Mouse (Mus musculus) liver, embryonic 16.5 days (tissue): Measurements from ENCODE around the gene Ilk. TPM values are rescaled to one million over a fixed set of nuclear protein-coding genes. Genes with fewer than 3 reads are reported as not detected.

Experiments
- ATAC-seq: fragments of 200-750 bp; cut with Nextera tagmentation; 2 replicates; pipeline ENCODE4 v1.8.0; 2017; ENCODE audit warnings: low read depth, mild to moderate bottlenecking, moderate number of reproducible peaks, moderate library complexity
- H3K27ac ChIP-seq: fragments of 300-500 bp; sonication (generic); 2 replicates; pipeline ENCODE4 v1.5.1; 2014; ENCODE audit warnings: mild to moderate bottlenecking, low read length
- H3K27me3 ChIP-seq: fragments of 300-500 bp; sonication (generic); 2 replicates; pipeline ENCODE4 v1.6.1; 2014; ENCODE audit warnings: low read depth, low read length, mixed read lengths; ENCODE audit not compliant: control insufficient read depth, insufficient read depth
- H3K36me3 ChIP-seq: fragments of 300-500 bp; sonication (generic); 2 replicates; pipeline ENCODE4 v1.6.1; 2014; ENCODE audit warnings: mild to moderate bottlenecking; ENCODE audit not compliant: control insufficient read depth, insufficient read depth
- H3K4me1 ChIP-seq: fragments of 300-500 bp; sonication (generic); 2 replicates; pipeline ENCODE4 v1.6.1; 2014; ENCODE audit warnings: low read depth, low read length, mixed read lengths; ENCODE audit not compliant: control insufficient read depth
- H3K4me2 ChIP-seq: fragments of 300-500 bp; sonication (generic); 2 replicates; pipeline ENCODE4 v1.6.1; 2014; ENCODE audit warnings: low read depth, low read length, mixed read lengths
- H3K4me3 ChIP-seq: fragments of 300-500 bp; sonication (generic); 2 replicates; pipeline ENCODE4 v1.5.1; 2014; ENCODE audit warnings: low read depth, mild to moderate bottlenecking, low read length
- H3K9ac ChIP-seq: fragments of 300-500 bp; sonication (generic); 2 replicates; pipeline ENCODE4 v1.6.1; 2014; ENCODE audit warnings: low read depth, low read length
- H3K9me3 ChIP-seq: fragments of 300-500 bp; sonication (generic); replicated peaks from 2 replicates; pipeline ENCODE4 v1.6.1; 2016; ENCODE audit warnings: low read length; ENCODE audit not compliant: control insufficient read depth
- WGBS: fragments of 180-500 bp; shearing (Covaris S2); extraction: QIAGEN DNeasy Blood & Tissue Kit; methylation state at CpG from one replicate; pipeline ENCODE4 v1.1.7; 2014; ENCODE audit not compliant: insufficient replicate concordance; 5-methylcytosine and 5-hydroxymethylcytosine counted together
- polyA plus RNA-seq: library from polyadenylated mRNA; unstranded; fragments of >200 nt; fragmentation: Nextera tagmentation; extraction: Ambion mirVana; gene quantifications from 2 replicates; pipeline ENCODE4 v1.2.1, GENCODE M21; 2015

The Ilk gene
- polyA plus RNA-seq, 1 experiment from 2014 or later: 114 TPM

DNA sequence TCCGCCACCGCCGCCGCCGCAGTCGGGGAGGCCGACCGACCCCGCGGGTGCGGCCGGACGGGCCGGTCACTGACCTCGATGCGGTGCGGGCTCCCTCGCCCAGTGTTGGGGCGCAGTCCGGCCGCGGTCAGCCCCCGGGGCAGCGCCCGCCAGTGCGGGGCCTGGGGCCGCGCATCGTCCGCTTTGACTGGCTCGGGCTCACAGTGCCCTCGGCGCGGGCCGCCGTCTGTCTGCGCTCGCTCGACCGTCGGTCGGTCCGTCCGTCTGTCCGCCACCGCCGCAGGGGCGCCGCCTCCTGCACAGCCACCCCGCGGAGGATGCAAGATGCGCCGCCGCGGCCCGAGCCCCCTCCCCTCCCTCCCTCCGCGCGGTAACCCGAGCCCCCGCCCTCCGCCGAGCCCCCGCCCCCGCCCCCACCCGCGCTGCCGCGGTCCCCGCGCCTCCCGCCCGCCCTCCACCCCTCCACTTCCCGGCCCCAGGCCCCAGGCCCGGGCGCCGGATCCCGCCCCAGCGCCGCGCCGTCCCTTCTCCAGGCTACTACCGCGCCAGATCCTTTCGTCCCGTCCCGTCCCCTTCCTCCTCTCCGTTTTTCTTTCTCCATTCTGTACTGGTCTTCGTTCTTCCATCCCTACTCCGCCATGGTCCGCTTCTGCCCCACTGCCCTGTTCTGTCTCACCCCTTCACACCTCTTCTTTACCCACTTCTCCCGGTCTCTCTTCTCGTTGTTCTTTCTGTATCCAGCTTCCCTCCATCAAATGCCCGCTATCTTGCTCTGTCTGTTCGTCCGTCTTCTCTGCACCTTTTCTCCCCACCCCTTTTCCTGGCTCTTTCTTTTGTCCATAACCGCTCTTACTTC is 51.1 kb downstream of the Ilk start, which contains the start of gene Dchs1:
Gene Dchs1 (minus strand): TSS at position 370 of the 856 bp plus-strand sequence.
- Histone ChIP-seq H3K36me3 (no peaks in the 10 kb centered on the region), H3K27me3 (peaks cover 50% of the 10 kb centered on the region), H3K4me2 (peak within 1 kb of the TSS; percentile 52), H3K4me1 (no peaks in the 10 kb centered on the region), H3K27ac (no peak within 1 kb of the TSS), H3K4me3 (peak within 1 kb of the TSS; percentile 55), H3K9me3 (no peaks in the 10 kb centered on the region), H3K9ac (0 out of 2 replicates have a peak within 1 kb of the TSS, but pooled peaks have one; percentile 19)
- ATAC-seq: peak; percentile 41
- WGBS: 2% methylated on average over 70 of the region's 97 CpGs

- 59% methylated on average over 1 of the region's 1 CpGs for WGBS
- Histone ChIP-seq H3K27ac (no peak overlapping the region), H3K4me3 (no peak overlapping the region), H3K27me3 (peaks cover 35% of the 10 kb centered on the region), H3K36me3 (no peaks in the 10 kb centered on the region), H3K4me2 (no peak overlapping the region), H3K9me3 (no peaks in the 10 kb centered on the region), H3K4me1 (no peaks in the 10 kb centered on the region), H3K9ac (no peak overlapping the region)
- ATAC-seq: no peak
Measured at GRCm38 (mm10) chr7:105791147-105791546, 54.8 kb downstream of the Ilk start.

Other genes with a start within 250 kb of the Ilk start
- 21.3 and 21.9 TPM in 2 replicates for gene Smpd1, start 182.2 kb upstream of the Ilk start, polyA plus RNA-seq
- gene Apbb1, start 154.9 kb upstream of the Ilk start, polyA plus RNA-seq: 1.9 and 3.3 TPM in 2 replicates
- 451 and 504 TPM in 2 replicates for gene Hpx, start 136.5 kb upstream of the Ilk start, polyA plus RNA-seq
- gene Trim3, start 103.0 kb upstream of the Ilk start, polyA plus RNA-seq: 3.1 and 4.6 TPM in 2 replicates
- gene Timm10b, start 96.5 kb upstream of the Ilk start, polyA plus RNA-seq: 91.7 and 106 TPM in 2 replicates
- gene Arfip2, start 96.2 kb upstream of the Ilk start, polyA plus RNA-seq: 11.0 and 11.2 TPM in 2 replicates
- 4.1 and 17.0 TPM in 2 replicates for gene Gm45799, start 96.0 kb upstream of the Ilk start, polyA plus RNA-seq
- gene Dnhd1, start 85.8 kb upstream of the Ilk start, polyA plus RNA-seq: 0.13 and 0.16 TPM in 2 replicates
- gene Rrp8, start 793 bp downstream of the Ilk start, polyA plus RNA-seq: 11.0 and 11.5 TPM in 2 replicates
- 82.4 and 84.8 TPM in 2 replicates for gene Taf10, start 7.8 kb downstream of the Ilk start, polyA plus RNA-seq
- 65.0 and 73.5 TPM in 2 replicates for gene Tpp1, start 15.6 kb downstream of the Ilk start, polyA plus RNA-seq
- gene Dchs1, start 51.1 kb downstream of the Ilk start, polyA plus RNA-seq: 0.77 and 0.91 TPM in 2 replicates
- gene Mrpl17, start 74.5 kb downstream of the Ilk start, polyA plus RNA-seq: 204 and 210 TPM in 2 replicates
- gene Gm4070, start 217.4 kb downstream of the Ilk start, polyA plus RNA-seq: 0.98 and 1.3 TPM in 2 replicates